Mouse (Mus musculus) midbrain, embryonic 10.5 days (tissue): Measurements from ENCODE around the gene Mybpc2. TPM values are rescaled to one million over a fixed set of nuclear protein-coding genes. Genes with fewer than 3 reads are reported as not detected.

Experiments
- DNase-seq: peaks from one replicate; pipeline ENCODE4 v3.0.0-alpha.2; 2017; ENCODE audit warnings: low spot score
- H3K27ac ChIP-seq: fragments of 300-500 bp; sonication (generic); replicated peaks from 2 replicates; pipeline ENCODE4 v1.5.1; 2016; ENCODE audit warnings: mild to moderate bottlenecking
- H3K27me3 ChIP-seq: fragments of 300-500 bp; sonication (generic); 2 replicates; pipeline ENCODE4 v1.6.1; 2016; ENCODE audit warnings: low read depth, mild to moderate bottlenecking; ENCODE audit not compliant: poor library complexity, severe bottlenecking
- H3K36me3 ChIP-seq: fragments of 300-500 bp; sonication (generic); 2 replicates; pipeline ENCODE4 v1.6.1; 2016; ENCODE audit warnings: mild to moderate bottlenecking, moderate library complexity
- H3K4me1 ChIP-seq: fragments of 300-500 bp; sonication (generic); 2 replicates; pipeline ENCODE4 v1.6.1; 2016
- H3K4me3 ChIP-seq: fragments of 300-500 bp; sonication (generic); 2 replicates; pipeline ENCODE4 v1.5.1; 2016; ENCODE audit warnings: mild to moderate bottlenecking, moderate library complexity
- H3K9me3 ChIP-seq: fragments of 300-500 bp; sonication (generic); replicated peaks from 2 replicates; pipeline ENCODE4 v1.6.1; 2016; ENCODE audit warnings: mild to moderate bottlenecking
- WGBS: fragments of 180-500 bp; shearing (Covaris S2); methylation state at CpG from one replicate; pipeline ENCODE4 v1.1.7; 2016; 5-methylcytosine and 5-hydroxymethylcytosine counted together
- microRNA-seq: library from miRNA; unstranded; fragments of <30 nt; microRNA quantifications from one replicate; pipeline ENCODE4, GENCODE M21; 2017
- polyA plus RNA-seq: library from polyadenylated mRNA; unstranded; fragments of >200 nt; fragmentation: Nextera tagmentation; extraction: Ambion mirVana; gene quantifications from 2 replicates; pipeline ENCODE4 v1.2.1, GENCODE M21; 2016

Mybpc2 gene
- polyA plus RNA-seq, 1 experiment from 2014 or later = 0.20 TPM

DNA sequence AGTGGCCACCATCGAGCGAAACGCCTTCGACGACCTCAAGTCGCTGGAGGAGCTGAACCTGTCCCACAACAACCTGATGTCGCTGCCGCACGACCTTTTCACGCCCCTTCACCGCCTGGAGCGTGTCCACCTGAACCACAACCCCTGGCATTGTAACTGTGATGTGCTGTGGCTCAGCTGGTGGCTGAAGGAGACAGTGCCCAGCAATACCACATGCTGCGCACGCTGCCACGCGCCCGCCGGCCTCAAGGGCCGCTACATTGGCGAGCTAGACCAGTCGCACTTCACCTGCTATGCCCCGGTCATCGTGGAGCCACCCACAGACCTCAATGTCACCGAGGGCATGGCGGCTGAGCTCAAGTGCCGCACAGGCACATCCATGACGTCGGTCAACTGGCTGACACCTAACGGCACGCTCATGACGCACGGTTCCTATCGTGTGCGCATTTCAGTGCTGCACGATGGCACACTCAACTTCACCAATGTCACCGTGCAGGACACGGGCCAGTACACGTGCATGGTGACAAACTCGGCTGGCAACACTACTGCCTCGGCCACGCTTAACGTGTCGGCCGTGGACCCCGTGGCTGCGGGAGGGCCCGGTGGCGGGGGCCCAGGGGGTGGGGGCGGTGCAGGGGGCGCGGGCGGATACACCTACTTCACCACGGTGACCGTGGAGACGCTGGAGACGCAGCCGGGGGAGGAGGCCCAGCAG is 62.8 kb downstream of the Mybpc2 start:
- H3K27me3 ChIP-seq = peaks cover 55% of the 10 kb centered on the region
- peak; percentile 14 for DNase-seq
- no peak overlapping the region for H3K27ac ChIP-seq
- H3K9me3 ChIP-seq = peaks cover 6% of the 10 kb centered on the region; the same call in 1 of the 2 replicates
- WGBS = 73% methylated on average over 57 of the region's 57 CpGs
- H3K36me3 ChIP-seq = peaks cover 79% of the 10 kb centered on the region
- H3K4me3 ChIP-seq = 0 out of 2 replicates have a peak overlapping the region, but pooled peaks have one; percentile 32
- H3K4me1 ChIP-seq = peaks cover 44% of the 10 kb centered on the region

DNA sequence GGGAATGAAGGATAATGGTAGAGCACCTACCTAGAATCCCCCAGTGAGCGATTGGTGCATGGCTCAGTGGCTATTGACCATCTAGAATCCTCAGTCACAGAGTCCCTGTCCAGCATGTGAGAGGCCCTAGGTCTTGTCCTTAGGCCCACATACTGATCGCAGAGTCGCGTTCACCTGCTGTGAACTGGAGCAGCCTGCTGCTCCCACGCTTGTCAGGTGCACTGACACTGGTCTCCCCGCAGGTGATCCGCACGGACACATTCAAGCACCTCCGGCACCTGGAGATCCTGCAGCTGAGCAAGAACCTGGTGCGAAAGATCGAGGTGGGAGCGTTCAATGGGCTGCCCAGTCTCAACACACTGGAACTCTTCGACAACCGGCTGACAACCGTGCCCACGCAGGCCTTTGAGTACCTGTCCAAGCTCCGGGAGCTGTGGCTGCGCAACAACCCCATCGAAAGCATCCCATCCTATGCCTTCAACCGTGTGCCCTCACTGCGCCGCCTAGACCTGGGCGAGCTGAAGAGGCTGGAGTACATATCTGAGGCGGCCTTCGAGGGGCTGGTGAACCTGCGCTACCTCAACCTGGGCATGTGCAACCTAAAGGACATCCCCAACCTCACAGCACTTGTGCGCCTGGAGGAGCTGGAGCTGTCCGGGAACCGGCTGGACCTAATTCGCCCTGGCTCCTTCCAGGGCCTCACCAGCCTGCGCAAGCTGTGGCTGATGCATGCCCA is 63.5 kb downstream of the Mybpc2 start:
- Histone ChIP-seq H3K27ac (no peak overlapping the region), H3K4me3 (no peak overlapping the region), H3K9me3 (peaks cover 6% of the 10 kb centered on the region; the same call in 1 of the 2 replicates), H3K4me1 (peaks cover 37% of the 10 kb centered on the region), H3K36me3 (peaks cover 86% of the 10 kb centered on the region), H3K27me3 (peaks cover 55% of the 10 kb centered on the region)
- 80% methylated on average over 31 of the region's 31 CpGs for WGBS
- no peak for DNase-seq

DNA sequence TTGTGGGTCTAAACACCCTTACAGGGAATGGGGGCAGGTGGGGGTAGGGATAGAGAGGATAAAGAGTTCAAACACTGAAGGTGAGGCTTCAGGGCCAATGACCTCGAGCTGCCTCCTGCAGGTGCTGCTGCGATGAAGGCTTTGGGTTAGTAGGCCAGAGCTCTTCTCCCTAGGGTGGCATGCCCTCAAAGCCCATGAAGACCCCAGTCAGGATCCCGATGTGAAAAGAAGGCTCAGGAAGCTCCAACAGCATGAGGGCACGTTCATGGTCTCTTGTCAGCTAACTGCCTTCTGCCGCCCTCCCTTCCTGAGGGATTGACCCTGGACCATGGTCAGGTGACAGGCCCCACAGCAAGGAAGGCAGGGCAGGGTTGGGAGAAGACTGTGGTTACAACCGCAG is 64.4 kb downstream of the Mybpc2 start:
- no peak overlapping the region for H3K27ac ChIP-seq
- no peak for DNase-seq
- peaks cover 28% of the 10 kb centered on the region for H3K4me1 ChIP-seq
- WGBS = 81% methylated on average over 6 of the region's 6 CpGs
- peaks cover 94% of the 10 kb centered on the region for H3K36me3 ChIP-seq
- peaks cover 6% of the 10 kb centered on the region; the same call in 1 of the 2 replicates for H3K9me3 ChIP-seq
- H3K27me3 ChIP-seq = peaks cover 55% of the 10 kb centered on the region
- no peak overlapping the region for H3K4me3 ChIP-seq

DNA sequence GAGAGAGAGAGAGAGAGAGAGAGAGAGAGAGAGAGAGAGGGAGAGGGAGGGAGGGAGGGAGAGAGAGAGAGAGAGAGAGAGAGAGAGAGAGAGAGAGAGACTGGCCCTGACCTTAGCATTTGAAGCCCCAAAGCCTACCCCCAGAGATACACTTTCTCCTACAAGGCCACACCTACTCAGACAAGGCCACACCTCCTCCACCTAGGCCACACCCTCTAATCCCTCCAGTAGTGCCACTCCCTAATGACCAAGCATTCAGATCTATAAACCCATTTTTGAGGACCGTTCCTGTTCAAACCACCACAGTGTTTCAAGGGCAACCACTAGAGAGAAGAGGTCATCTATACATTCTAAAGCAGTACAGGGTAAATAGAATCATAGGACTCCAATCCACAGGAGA is 68.2 kb downstream of the Mybpc2 start:
- DNase-seq = no peak
- 85% methylated on average over 1 of the region's 1 CpGs for WGBS
- peaks cover 80% of the 10 kb centered on the region for H3K36me3 ChIP-seq

DNA sequence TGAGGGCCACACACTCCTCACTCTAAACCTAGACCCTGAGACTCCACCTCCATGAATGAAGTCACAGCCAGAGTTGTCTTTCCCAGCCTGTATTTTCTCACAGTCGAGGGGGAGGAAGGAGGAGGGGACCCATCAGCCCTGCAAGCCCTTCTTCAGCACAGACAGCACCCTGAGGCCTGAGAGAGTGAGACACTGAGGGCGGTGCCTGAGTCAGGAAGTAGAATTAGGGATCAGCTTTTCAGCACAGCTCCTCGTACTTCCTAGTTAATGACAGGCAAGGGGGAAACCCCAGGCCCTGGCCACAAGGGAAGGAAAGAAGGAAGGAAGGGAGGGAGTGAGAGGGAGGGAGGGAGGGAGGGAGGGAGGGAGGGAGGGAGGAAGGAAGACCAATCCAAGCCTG is 71.2 kb downstream of the Mybpc2 start:
- no peak for DNase-seq
- H3K36me3 ChIP-seq = peaks cover 76% of the 10 kb centered on the region
- peaks cover 3% of the 10 kb centered on the region; the same call in 1 of the 2 replicates for H3K4me1 ChIP-seq
- no peaks in the 10 kb centered on the region for H3K27me3 ChIP-seq
- H3K27ac ChIP-seq = no peak overlapping the region
- 27% methylated on average over 3 of the region's 3 CpGs for WGBS
- no peak overlapping the region for H3K4me3 ChIP-seq
- H3K9me3 ChIP-seq = peaks cover 3% of the 10 kb centered on the region; the same call in 1 of the 2 replicates

More for the DNA sequence above, 68.2 kb downstream of the Mybpc2 start:
- Histone ChIP-seq H3K27me3 (peaks cover 21% of the 10 kb centered on the region), H3K27ac (no peak overlapping the region), H3K4me3 (no peak overlapping the region), H3K4me1 (peaks cover 3% of the 10 kb centered on the region; the same call in 1 of the 2 replicates), H3K9me3 (peaks cover 6% of the 10 kb centered on the region; the same call in 1 of the 2 replicates)

Small RNAs within 50 kb of the gene (microRNA-seq; reads per million reads assigned to microRNA genes)
- gene Mir7052 = not detected
- not detected for gene Mir7053

Other genes starting within 250 kb of the Mybpc2 start
- 2.2 and 2.4 TPM in 2 replicates for gene Clec11a, start 217.8 kb downstream of the Mybpc2 start, polyA plus RNA-seq
- gene Shank1, start 214.4 kb downstream of the Mybpc2 start, polyA plus RNA-seq = 1.5 and 2.6 TPM in 2 replicates
- 1.9 and 2.0 TPM in 2 replicates for gene Syt3, start 140.6 kb downstream of the Mybpc2 start, polyA plus RNA-seq
- gene 1700008O03Rik, start 138.8 kb downstream of the Mybpc2 start, polyA plus RNA-seq = 1.7 TPM in 2 replicates
- gene Lrrc4b, start 95.6 kb downstream of the Mybpc2 start, polyA plus RNA-seq = 2.4 and 3.5 TPM in 2 replicates
- gene Aspdh, start 59.3 kb downstream of the Mybpc2 start, polyA plus RNA-seq = 0.99 and 2.0 TPM in 2 replicates
- gene Josd2, start 56.7 kb downstream of the Mybpc2 start, polyA plus RNA-seq = 71.6 and 76.8 TPM in 2 replicates
- 104 and 108 TPM in 2 replicates for gene Emc10, start 28.1 kb downstream of the Mybpc2 start, polyA plus RNA-seq
- gene Fam71e1, start 28.1 kb downstream of the Mybpc2 start, polyA plus RNA-seq = 20.5 and 27.6 TPM in 2 replicates
- gene Spib, start 7.4 kb upstream of the Mybpc2 start, polyA plus RNA-seq = not detected in 2 replicates
- gene Pold1, start 24.2 kb upstream of the Mybpc2 start, polyA plus RNA-seq = 168 and 179 TPM in 2 replicates
- 82.8 and 84.2 TPM in 2 replicates for gene Nr1h2, start 29.3 kb upstream of the Mybpc2 start, polyA plus RNA-seq
- 0.36 and 0.42 TPM in 2 replicates for gene Napsa, start 47.7 kb upstream of the Mybpc2 start, polyA plus RNA-seq
- gene Kcnc3, start 66.0 kb upstream of the Mybpc2 start, polyA plus RNA-seq = 1.1 and 1.2 TPM in 2 replicates
- gene Myh14, start 146.2 kb upstream of the Mybpc2 start, polyA plus RNA-seq = 1.0 and 1.1 TPM in 2 replicates
- gene Izumo2, start 184.1 kb upstream of the Mybpc2 start, polyA plus RNA-seq = not detected in 2 replicates
- gene Vrk3, start 223.8 kb upstream of the Mybpc2 start, polyA plus RNA-seq = 44.7 and 49.5 TPM in 2 replicates
- 3.2 and 3.6 TPM in 2 replicates for gene Zfp473, start 226.4 kb upstream of the Mybpc2 start, polyA plus RNA-seq